Mouse (Mus musculus): ENCODE results near the gene Olfr172. TPM values are rescaled to one million over a fixed set of nuclear protein-coding genes. Genes with fewer than 3 reads are reported as not detected.
A peak's percentile ranks its signal among the peaks of the same experiment; 100 is the strongest.

The Olfr172 gene
- not detected for total RNA-seq (2021)
- long read RNA-seq, experiment 1, result 0 reads
- long read RNA-seq, experiment 2, result 0 reads

DNA sequence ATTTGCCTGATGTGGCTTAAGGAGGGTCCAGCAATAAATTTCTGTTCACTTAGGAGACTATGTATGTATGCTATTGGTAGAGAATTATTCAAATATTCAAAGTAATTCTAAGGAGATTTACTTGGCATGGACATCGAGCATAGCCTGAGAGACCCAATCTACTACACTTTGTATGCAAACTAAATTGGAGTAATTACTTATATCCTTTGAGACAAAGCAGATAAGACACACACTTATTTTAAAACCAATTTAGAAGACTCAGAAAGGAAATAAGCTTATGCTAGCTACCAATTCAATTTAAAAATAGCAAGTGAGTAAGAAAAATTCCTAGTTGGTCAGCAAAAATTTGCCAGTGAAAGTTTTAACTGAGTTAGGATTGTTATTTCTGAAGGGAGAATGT is at the start of gene Olfr172:
Gene Olfr172 (minus strand): TSS at position 101 of the 400 bp plus-strand sequence.
- no peak for DNase-seq (ENCODE audit: low spot score in 2 of 2)

DNA sequence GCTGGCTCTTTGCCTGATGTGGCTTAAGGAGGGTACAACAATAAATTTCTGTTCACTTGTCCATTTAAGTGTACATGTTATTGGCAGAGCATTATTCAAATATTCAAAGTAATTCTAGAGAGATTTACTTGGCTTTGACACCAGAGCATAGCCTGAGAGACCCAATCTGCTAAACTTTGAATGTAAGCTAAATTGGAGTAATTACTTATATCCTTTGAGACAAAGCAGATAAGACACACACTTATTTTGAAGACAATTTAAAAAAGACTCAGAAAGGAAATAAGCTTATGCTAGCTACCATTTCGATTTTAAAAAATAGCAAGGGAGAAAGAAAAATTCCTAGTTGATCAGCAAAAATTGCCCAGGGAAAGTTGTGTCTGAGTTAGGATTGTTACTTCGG is 37.2 kb upstream of the Olfr172 start, which contains the start of gene Olfr173:
Gene Olfr173 (minus strand): TSS at position 101 of the 400 bp plus-strand sequence.
- DNase-seq (ENCODE audit: low spot score in 2 of 2), result no peak

GRCm38 (mm10) chr16:58756191-58756590 is 6.8 kb downstream of the Olfr172 start:
- no peak for DNase-seq (ENCODE audit: low spot score in 2 of 2)

DNA sequence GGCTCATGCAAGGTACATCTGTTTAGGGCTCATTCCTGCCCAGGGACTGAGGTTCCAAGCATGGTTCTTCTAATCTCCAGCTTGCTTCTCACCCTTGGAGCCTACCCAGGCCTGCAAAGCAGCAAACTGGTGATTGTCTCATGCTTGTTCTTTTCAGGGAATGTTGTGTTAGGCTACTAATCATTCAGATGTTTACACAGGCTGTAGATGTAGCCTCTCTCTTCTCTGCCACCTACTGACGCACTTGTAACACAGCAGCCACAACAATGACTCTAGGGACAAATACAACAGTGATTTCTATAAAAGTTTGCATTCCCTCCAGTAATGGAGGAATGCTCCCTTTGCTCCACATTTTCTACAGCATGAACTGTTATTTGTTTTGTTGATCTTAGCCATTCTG is 11.7 kb downstream of the Olfr172 start:
- no peak for DNase-seq (ENCODE audit: low spot score in 2 of 2)

DNA sequence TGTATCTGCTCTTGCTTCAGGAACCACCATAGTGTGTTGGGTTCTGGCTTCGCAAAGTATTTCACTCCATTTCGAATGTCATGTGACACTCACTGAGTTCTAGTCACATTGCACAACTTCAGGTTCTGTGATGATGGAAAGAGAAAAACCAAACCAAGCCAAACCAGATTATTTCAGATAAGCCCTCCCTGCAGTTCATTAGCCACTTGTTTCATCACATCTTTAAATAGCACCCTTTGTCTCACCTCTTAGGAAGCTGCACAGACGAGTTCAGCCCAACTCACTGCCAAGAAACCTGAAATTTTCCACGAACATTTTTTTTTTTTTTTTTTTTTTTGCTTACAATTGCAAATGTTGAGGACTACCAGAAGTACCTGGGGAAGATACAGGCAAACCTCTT is 16.3 kb downstream of the Olfr172 start:
- DNase-seq (ENCODE audit: low spot score in 2 of 2), result no peak

DNA sequence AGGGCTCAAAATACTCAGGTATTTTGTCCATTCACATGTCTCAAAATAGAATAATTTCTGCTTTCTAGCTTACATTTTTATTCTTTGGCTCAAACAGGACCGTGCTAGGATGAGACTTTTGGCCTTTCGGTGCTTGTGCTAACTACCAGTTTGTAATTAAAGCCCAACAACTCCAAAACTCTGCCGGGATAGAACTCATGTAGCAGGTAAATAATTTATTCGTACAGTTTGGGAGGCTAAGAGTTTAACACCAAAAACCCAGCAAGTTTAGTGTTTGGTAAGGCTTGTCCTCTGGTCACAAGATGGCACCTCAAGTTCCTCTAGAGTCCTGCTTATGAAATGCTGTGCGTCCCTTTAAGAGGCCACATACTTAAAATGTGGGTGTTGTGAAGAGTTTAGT is 22.2 kb downstream of the Olfr172 start:
- DNase-seq (ENCODE audit: low spot score in 2 of 2), result no peak

- DNase-seq (ENCODE audit: low spot score in 2 of 2), result no peak
These were observed 24.2 kb downstream of the Olfr172 start for GRCm38 (mm10) chr16:58738800-58739199.

GRCm38 (mm10) chr16:58738205-58738604 is 24.8 kb downstream of the Olfr172 start:
- no peak for DNase-seq (ENCODE audit: low spot score in 2 of 2)

DNA sequence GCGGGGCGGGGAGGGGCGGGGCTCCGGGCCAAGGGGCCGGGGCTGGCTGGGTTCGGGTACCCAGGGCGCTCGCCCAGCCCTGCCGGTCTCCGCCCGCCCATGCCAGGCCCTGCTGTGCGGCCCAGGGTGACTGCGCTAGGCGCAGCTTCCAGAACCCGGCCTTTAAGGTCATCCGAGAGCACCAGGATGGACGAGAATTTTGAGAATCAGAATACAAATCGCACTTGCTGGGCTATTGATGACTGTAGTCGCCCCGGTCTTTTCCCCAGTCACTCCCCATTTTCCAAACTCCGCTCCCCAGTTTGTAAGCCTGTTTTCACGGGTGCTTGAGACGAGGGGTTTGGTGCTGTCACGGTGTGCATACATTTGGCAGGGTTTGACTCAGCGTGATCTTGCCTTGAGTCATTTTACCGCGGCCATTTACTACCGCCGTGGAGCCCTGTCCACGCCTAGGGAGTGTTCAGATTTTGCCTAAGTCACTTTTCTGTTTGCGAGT is 34.8 kb downstream of the Olfr172 start:
- no peak for DNase-seq (ENCODE audit: low spot score in 2 of 2)

GRCm38 (mm10) chr16:58727477-58728131 is 35.4 kb downstream of the Olfr172 start, which contains the start of gene Cldnd1:
Cldnd1 (plus strand) TSS chr16:58727910.
- DNase-seq (ENCODE audit: low spot score in 2 of 2), result peak; percentile 80 to 94

DNA sequence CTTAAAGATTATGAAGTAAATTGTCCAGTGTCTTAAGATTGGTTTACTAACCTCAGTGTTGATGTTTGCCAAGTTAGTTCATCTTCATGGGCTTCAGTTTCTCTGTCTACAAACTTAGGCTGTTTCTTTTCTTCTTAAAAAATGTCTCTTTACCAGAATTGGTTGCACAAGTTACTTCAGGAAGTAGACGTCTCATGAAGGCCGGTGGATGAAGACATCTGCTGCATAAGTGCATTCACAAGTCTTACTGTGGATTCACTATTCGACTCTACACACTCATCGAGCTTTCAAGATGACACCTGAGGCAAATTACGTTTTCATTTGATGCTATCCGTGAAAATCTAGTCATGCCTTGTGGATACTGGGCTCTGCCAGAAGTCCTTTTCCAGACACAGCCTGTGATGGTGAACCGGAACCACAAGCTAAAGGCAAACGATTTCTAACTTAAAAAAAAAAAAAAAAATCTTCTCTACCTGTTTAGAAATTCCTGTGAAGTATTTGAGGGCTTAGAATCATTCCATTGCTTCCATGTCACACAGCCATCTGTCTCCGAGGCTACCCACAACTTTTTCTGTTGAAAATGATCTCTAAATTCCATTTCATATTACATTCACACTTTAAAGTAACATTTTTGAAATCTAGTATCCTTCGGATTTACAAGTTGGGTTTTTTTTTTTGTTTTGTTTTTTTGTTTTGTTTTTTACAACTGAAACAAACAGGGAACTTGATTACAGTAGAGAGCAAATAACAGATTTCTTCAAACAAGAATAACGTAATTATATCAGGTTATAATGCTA is 36.1 kb downstream of the Olfr172 start:
- no peak for DNase-seq (ENCODE audit: low spot score in 2 of 2)

DNA sequence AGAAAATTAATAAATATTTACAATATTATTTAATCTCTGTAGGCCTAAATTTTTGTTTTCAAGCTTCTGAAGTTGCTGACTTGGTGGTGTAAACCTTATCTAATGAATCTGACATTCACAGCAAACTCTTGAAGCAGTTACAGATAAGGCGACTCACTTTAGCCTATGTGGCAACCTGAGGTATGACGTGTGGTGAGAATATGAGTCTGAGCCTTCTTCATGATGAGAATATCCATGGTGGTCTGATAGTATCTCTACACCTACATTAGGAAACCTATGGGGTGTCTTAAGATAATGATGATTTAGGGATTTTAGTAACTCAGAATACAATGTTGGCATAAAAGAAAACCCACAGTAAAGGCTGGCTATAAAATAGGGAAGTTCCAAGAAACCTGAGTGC is 40.7 kb downstream of the Olfr172 start:
- no peak for DNase-seq (ENCODE audit: low spot score in 2 of 2)

DNA sequence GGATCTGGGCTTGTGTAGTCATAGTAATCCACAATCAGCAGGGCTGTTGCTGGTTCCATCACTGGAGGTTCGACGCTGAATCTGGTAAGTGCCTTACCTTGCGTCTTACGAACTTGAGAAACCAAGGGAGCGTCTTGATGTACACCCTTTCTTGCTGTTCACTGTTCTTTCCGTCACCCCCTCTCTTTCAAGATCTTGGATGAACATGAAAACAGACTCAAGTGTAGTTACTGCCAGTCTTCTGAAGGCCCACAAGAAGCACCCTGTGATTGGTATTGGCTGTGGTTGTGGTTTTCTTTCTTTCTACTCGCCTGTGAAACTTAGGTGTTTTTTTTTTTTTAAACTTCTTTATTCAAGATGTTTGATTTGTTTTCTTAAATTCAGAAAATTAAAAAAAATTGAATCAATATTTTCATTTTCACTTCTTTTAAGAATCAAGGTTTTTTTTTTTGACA is 44.3 kb downstream of the Olfr172 start, which contains the start of gene Gpr15:
Gene Gpr15 (minus strand): TSS at position 405 of the 455 bp plus-strand sequence.
- DNase-seq (ENCODE audit: low spot score in 2 of 2), result no peak

DNA sequence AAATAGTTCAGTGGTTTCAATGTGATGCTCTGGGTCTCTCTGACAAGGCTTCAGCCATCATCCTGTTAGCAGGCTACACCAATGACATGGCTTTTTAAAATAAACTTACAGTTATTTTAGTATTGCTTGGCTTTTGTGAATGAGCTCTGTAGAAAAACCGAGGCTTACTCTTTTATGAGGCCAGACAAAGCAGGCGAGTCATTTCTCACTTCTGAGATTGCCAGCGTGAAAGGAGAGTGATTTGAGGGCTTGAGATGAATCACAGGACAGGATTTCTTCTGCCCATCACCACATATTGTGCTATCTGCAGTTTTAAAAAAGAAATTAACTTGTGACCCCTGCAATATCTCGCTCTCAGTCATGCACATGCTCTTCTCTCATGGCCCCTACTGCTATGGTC is 48.0 kb downstream of the Olfr172 start:
- no peak for DNase-seq (ENCODE audit: low spot score in 2 of 2)

- no peak for DNase-seq (ENCODE audit: low spot score in 2 of 2)
These were observed 49.8 kb downstream of the Olfr172 start for GRCm38 (mm10) chr16:58713128-58713527.

GRCm38 (mm10) chr16:58712221-58712620 is 50.8 kb downstream of the Olfr172 start:
- no peak for DNase-seq (ENCODE audit: low spot score in 2 of 2)

Small RNA genes within 50 kb of the gene (microRNA-seq; reads per million reads assigned to microRNA genes)
- gene Gm27564, result not detected

Other genes starting within 250 kb of the Olfr172 start
- gene St3gal6, start 238.9 kb downstream of the Olfr172 start, total RNA-seq (2021), result 10 to 100 TPM; 12.1 to 20.3 TPM
- not detected for gene Gm813, start 146.2 kb downstream of the Olfr172 start, total RNA-seq (2021)
- gene E330017A01Rik, start 124.4 kb downstream of the Olfr172 start, total RNA-seq (2021), result not detected
- gene Cpox, start 92.9 kb downstream of the Olfr172 start, total RNA-seq (2021), result 10 to 100 TPM; 36.5 to 45.9 TPM
- not detected for gene Gpr15, start 44.1 kb downstream of the Olfr172 start, total RNA-seq (2021)
- gene Cldnd1, start 35.3 kb downstream of the Olfr172 start, total RNA-seq (2021), result 10 to 100 TPM; 71.9 to 75.0 TPM
- not detected for gene Olfr173, start 37.1 kb upstream of the Olfr172 start, total RNA-seq (2021)
- not detected for gene Olfr175-ps1, start 63.6 kb upstream of the Olfr172 start, total RNA-seq (2021)
- not detected for gene Olfr177, start 111.6 kb upstream of the Olfr172 start, total RNA-seq (2021)
- gene Olfr178, start 128.9 kb upstream of the Olfr172 start, total RNA-seq (2021), result not detected
- not detected for gene Olfr181, start 165.6 kb upstream of the Olfr172 start, total RNA-seq (2021)
- not detected for gene Olfr180, start 166.2 kb upstream of the Olfr172 start, total RNA-seq (2021)
- not detected for gene Olfr183, start 232.2 kb upstream of the Olfr172 start, total RNA-seq (2021)

Data from adrenal gland, postnatal 4 days (tissue).